Mouse (Mus musculus): ENCODE measurements around the gene Dnm3.

- no peak for TF ChIP-seq CTCF (conservative IDR thresholded peaks at IDR 0.05; ENCODE audit: low read length)
- TF ChIP-seq NANOG (IDR thresholded peaks at IDR 0.05; ENCODE audit: borderline replicate concordance, low read length), result no peak
Observed at GRCm38 (mm10) chr1:162361978-162362377, 115.9 kb downstream of the Dnm3 start.

Data from E14TG2a.4 (cell line).